9 mouse cellular contexts compared by ENCODE assay signal in the genomic region with DNA sequence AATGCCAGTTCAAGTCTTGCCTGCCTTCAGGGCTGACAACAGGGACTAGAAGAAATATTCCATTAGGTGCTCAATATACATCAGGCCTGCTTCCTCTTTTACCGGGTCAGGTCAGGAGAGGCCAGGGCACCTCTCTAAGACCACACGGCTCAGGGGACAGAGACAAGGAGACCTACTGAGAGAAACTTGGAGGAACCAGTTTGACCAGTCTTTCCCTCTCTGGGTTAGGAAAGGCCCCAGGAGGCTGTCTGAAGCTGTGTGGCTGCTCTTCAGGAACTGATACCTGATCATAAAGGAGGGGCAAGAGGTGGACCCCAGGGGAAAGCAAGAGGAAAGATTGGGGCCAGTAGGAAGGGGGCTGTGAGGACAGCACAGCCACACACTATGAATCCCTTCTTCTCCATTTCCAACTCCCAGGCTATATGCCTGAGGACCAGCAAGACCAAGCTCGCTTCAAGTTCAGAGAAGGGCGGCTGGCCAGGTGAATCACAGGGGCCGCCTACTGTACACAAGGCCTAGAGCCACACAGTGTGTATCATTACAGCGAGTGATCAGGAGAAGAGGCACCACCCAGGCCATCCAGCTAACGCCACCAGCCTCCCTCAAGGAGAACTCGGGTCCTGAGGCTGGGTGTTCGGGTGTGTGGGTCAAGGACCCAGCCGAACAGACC. TPM values are rescaled to one million over a fixed set of nuclear protein-coding genes. Genes with fewer than 3 reads are reported as not detected.
DNase-seq lines count a peak whose midpoint lies in the region; ATAC-seq lines count a peak whose summit lies in the region.
"Had no signal": no experiment of that assay in that cellular context is flagged by ENCODE, and none has a peak within 500 bp of the region (broad histone marks: within the 10 kb centered on the region; RNA-seq: fewer than 3 reads in every experiment).

No protein-coding gene starts in this region.

- intact Hi-C loops in left cerebral cortex, postnatal 36 days (cut with DNase I): no loop called here

- peak overlapping the region; percentile 87 for H3K4me3 ChIP-seq in embryonic facial prominence, embryonic 12.5 days
- peak overlapping the region; percentile 83 for H3K4me3 ChIP-seq in intestine, embryonic 16.5 days (ENCODE audit: low read length)
- 0 out of 2 replicates have a peak overlapping the region, but pooled peaks have one; percentile 86 for H3K4me3 ChIP-seq in midbrain, embryonic 16.5 days (ENCODE audit: low read depth, low read length)

- DNase-seq in kidney, adult 9 months: peak; percentile 54
- no peak for DNase-seq in kidney, postnatal 14 days
- no peak for DNase-seq in left cerebral cortex, postnatal 36 days (ENCODE audit: low spot score in 2 of 2)
- no peak for DNase-seq in layer of hippocampus, adult 18-20 months (ENCODE audit: low spot score in 2 of 2)

- no peak for ATAC-seq in embryonic facial prominence, embryonic 12.5 days (ENCODE audit: insufficient number of reproducible peaks, insufficient read depth, low FRiP score, low TSS enrichment)
- peak; percentile 47 for ATAC-seq in intestine, embryonic 16.5 days
- ATAC-seq in midbrain, embryonic 16.5 days: no peak
- no peak for ATAC-seq in activated CD4-positive, CD25-positive, alpha-beta regulatory T cell, adult 4 months
- ATAC-seq: inflammation-experienced regulatory T-cells, adult 6 months had no signal

- WGBS in embryonic facial prominence, embryonic 12.5 days: 60% methylated on average over 10 of the region's 10 CpGs
- 47% methylated on average over 10 of the region's 10 CpGs for WGBS in intestine, embryonic 16.5 days
- WGBS in midbrain, embryonic 16.5 days: 82% methylated on average over 10 of the region's 10 CpGs

- H3K9me3 ChIP-seq in embryonic facial prominence, embryonic 12.5 days: no peaks in the 10 kb centered on the region
- H3K9me3 ChIP-seq in intestine, embryonic 16.5 days (ENCODE audit: control insufficient read depth, low read length): no peaks in the 10 kb centered on the region
- no peaks in the 10 kb centered on the region for H3K9me3 ChIP-seq in midbrain, embryonic 16.5 days (replicated peaks; ENCODE audit: control insufficient read depth, low read length, poor library complexity, severe bottlenecking)

- peaks cover 40% of the 10 kb centered on the region for H3K4me1 ChIP-seq in embryonic facial prominence, embryonic 12.5 days
- H3K4me1 ChIP-seq in intestine, embryonic 16.5 days (ENCODE audit: control insufficient read depth, insufficient read depth, low read length): peaks cover 34% of the 10 kb centered on the region
- H3K4me1 ChIP-seq in midbrain, embryonic 16.5 days (ENCODE audit: control insufficient read depth, insufficient read depth, low read length): peaks cover 17% of the 10 kb centered on the region

- H3K27ac ChIP-seq in embryonic facial prominence, embryonic 12.5 days: peak overlapping the region; percentile 72
- H3K27ac ChIP-seq in intestine, embryonic 16.5 days (ENCODE audit: low read length): peak overlapping the region; percentile 39
- H3K27ac ChIP-seq in midbrain, embryonic 16.5 days (ENCODE audit: low read length): no peak overlapping the region

- H3K27me3 ChIP-seq in embryonic facial prominence, embryonic 12.5 days: peaks cover 5% of the 10 kb centered on the region; the same call in 1 of the 2 replicates
- H3K27me3 ChIP-seq in intestine, embryonic 16.5 days (replicated peaks; ENCODE audit: control insufficient read depth, insufficient read depth, low read length): no peaks in the 10 kb centered on the region; the same call in 1 of the 2 replicates
- no peaks in the 10 kb centered on the region; the same call in 1 of the 2 replicates for H3K27me3 ChIP-seq in midbrain, embryonic 16.5 days (ENCODE audit: control insufficient read depth, insufficient read depth, low read depth, low read length)

- peak overlapping the region; percentile 97 for H3K4me2 ChIP-seq in embryonic facial prominence, embryonic 12.5 days (replicated peaks)
- peak overlapping the region; percentile 90 for H3K4me2 ChIP-seq in intestine, embryonic 16.5 days (ENCODE audit: low read depth, low read length)
- peak overlapping the region; percentile 98; the same call in 1 of the 2 replicates for H3K4me2 ChIP-seq in midbrain, embryonic 16.5 days (ENCODE audit: low read length)

- H3K9ac ChIP-seq in embryonic facial prominence, embryonic 12.5 days: peak overlapping the region; percentile 40
- peak overlapping the region; percentile 91 for H3K9ac ChIP-seq in intestine, embryonic 16.5 days (ENCODE audit: low read depth, low read length)
- peak overlapping the region; percentile 89; the same call in 1 of the 2 replicates for H3K9ac ChIP-seq in midbrain, embryonic 16.5 days (ENCODE audit: low read depth, low read length)

- H3K36me3 ChIP-seq in embryonic facial prominence, embryonic 12.5 days: peaks cover 9% of the 10 kb centered on the region
- peaks cover 2% of the 10 kb centered on the region; the same call in 1 of the 2 replicates for H3K36me3 ChIP-seq in intestine, embryonic 16.5 days (ENCODE audit: control insufficient read depth, insufficient read depth, low read length)
- no peaks in the 10 kb centered on the region for H3K36me3 ChIP-seq in midbrain, embryonic 16.5 days (ENCODE audit: control insufficient read depth, insufficient read depth, low read length)

RNA-seq across cellular contexts. Expression of a gene that starts 2.0 kb away (rescaled TPM):
- polyA plus RNA-seq in embryonic facial prominence, embryonic 12.5 days (2016; fragmentation: Nextera tagmentation; extraction: Ambion mirVana): 10.8 and 16.2 TPM in 2 replicates
- 2.0 and 3.2 TPM in 2 replicates for polyA plus RNA-seq in intestine, embryonic 16.5 days (2015; fragmentation: Nextera tagmentation; extraction: Ambion mirVana)
- polyA plus RNA-seq in midbrain, embryonic 16.5 days (2015; fragmentation: Nextera tagmentation; extraction: Ambion mirVana): 7.7 and 9.2 TPM in 2 replicates
- 10 to 100 TPM; 42.3 to 46.8 TPM for total RNA-seq in left cerebral cortex, postnatal 36 days (2021)
- not detected for polyA plus RNA-seq in activated CD4-positive, CD25-positive, alpha-beta regulatory T cell, adult 4 months (2017; shearing (Covaris generic))
- 10 to 100 TPM; 36.7 to 39.9 TPM for total RNA-seq in layer of hippocampus, adult 18-20 months (2021)
- polyA plus RNA-seq: inflammation-experienced regulatory T-cells, adult 6 months had no signal

RNA-seq across cellular contexts. Expression of a gene that starts 27.4 kb away (rescaled TPM):
- polyA plus RNA-seq in embryonic facial prominence, embryonic 12.5 days (2016; fragmentation: Nextera tagmentation; extraction: Ambion mirVana): 256 and 272 TPM in 2 replicates
- polyA plus RNA-seq in intestine, embryonic 16.5 days (2015; fragmentation: Nextera tagmentation; extraction: Ambion mirVana): 273 and 293 TPM in 2 replicates
- 321 and 344 TPM in 2 replicates for polyA plus RNA-seq in midbrain, embryonic 16.5 days (2015; fragmentation: Nextera tagmentation; extraction: Ambion mirVana)
- total RNA-seq in left cerebral cortex, postnatal 36 days (2021): 100 to 1,000 TPM; 246 to 259 TPM
- polyA plus RNA-seq in activated CD4-positive, CD25-positive, alpha-beta regulatory T cell, adult 4 months (2017; shearing (Covaris generic)): 100 to 1,000 TPM; 308 to 398 TPM
- total RNA-seq in layer of hippocampus, adult 18-20 months (2021): 100 to 1,000 TPM; 235 to 247 TPM

RNA-seq across cellular contexts. Expression of a gene that starts 29.4 kb away (rescaled TPM):
- polyA plus RNA-seq in embryonic facial prominence, embryonic 12.5 days (2016; fragmentation: Nextera tagmentation; extraction: Ambion mirVana): 7.1 and 7.8 TPM in 2 replicates
- polyA plus RNA-seq in intestine, embryonic 16.5 days (2015; fragmentation: Nextera tagmentation; extraction: Ambion mirVana): 0.65 and 0.93 TPM in 2 replicates
- polyA plus RNA-seq in midbrain, embryonic 16.5 days (2015; fragmentation: Nextera tagmentation; extraction: Ambion mirVana): 0.37 and 0.60 TPM in 2 replicates
- 10 to 100 TPM; 12.9 to 18.8 TPM for total RNA-seq in left cerebral cortex, postnatal 36 days (2021)
- 1 to 10 TPM in 1 of 2 experiments, under 1 TPM in 1; 0.32 to 2.6 TPM for polyA plus RNA-seq in activated CD4-positive, CD25-positive, alpha-beta regulatory T cell, adult 4 months (2017; shearing (Covaris generic))
- 10 to 100 TPM; 41.9 to 43.2 TPM for total RNA-seq in layer of hippocampus, adult 18-20 months (2021)

RNA-seq across cellular contexts. Expression of a gene that starts 30.3 kb away (rescaled TPM):
- 45.0 and 46.9 TPM in 2 replicates for polyA plus RNA-seq in embryonic facial prominence, embryonic 12.5 days (2016; fragmentation: Nextera tagmentation; extraction: Ambion mirVana)
- 28.6 and 33.7 TPM in 2 replicates for polyA plus RNA-seq in intestine, embryonic 16.5 days (2015; fragmentation: Nextera tagmentation; extraction: Ambion mirVana)
- polyA plus RNA-seq in midbrain, embryonic 16.5 days (2015; fragmentation: Nextera tagmentation; extraction: Ambion mirVana): 29.7 and 30.3 TPM in 2 replicates
- 10 to 100 TPM; 45.2 to 48.3 TPM for total RNA-seq in left cerebral cortex, postnatal 36 days (2021)
- polyA plus RNA-seq in activated CD4-positive, CD25-positive, alpha-beta regulatory T cell, adult 4 months (2017; shearing (Covaris generic)): 10 to 100 TPM; 12.6 to 13.5 TPM
- total RNA-seq in layer of hippocampus, adult 18-20 months (2021): 10 to 100 TPM; 46.7 TPM

Comparison
In these comparisons a context has a peak if more than half of its experiments do, and no peak if none do; other contexts are left out.
1. H3K9ac ChIP-seq: peak in every context shown above with its lines; median percentile 91 in intestine, embryonic 16.5 days; 89 in midbrain, embryonic 16.5 days; 40 in embryonic facial prominence, embryonic 12.5 days.